Mouse (Mus musculus) heart, embryonic 15.5 days (tissue): ENCODE data around the gene Tmem114. TPM values are rescaled to one million over a fixed set of nuclear protein-coding genes. Genes with fewer than 3 reads are reported as not detected.

Experiments
- ATAC-seq: fragments of 200-750 bp; cut with Nextera tagmentation; replicated peaks from 2 replicates; pipeline ENCODE4 v1.8.0; 2017; ENCODE audit warnings: low read depth, moderate TSS enrichment; ENCODE audit not compliant: insufficient number of reproducible peaks, insufficient read depth, low FRiP score
- H3K27ac ChIP-seq: fragments of 300-500 bp; sonication (generic); 2 replicates; pipeline ENCODE4 v1.5.1; 2015; ENCODE audit warnings: mild to moderate bottlenecking, inconsistent platforms
- H3K27me3 ChIP-seq: fragments of 300-500 bp; sonication (generic); 2 replicates; pipeline ENCODE4 v1.6.1; 2015; ENCODE audit warnings: inconsistent platforms
- H3K36me3 ChIP-seq: fragments of 300-500 bp; sonication (generic); 2 replicates; pipeline ENCODE4 v1.6.1; 2015; ENCODE audit warnings: mild to moderate bottlenecking, inconsistent platforms
- H3K4me1 ChIP-seq: fragments of 300-500 bp; sonication (generic); replicated peaks from 2 replicates; pipeline ENCODE4 v1.6.1; 2015; ENCODE audit warnings: inconsistent platforms
- H3K4me2 ChIP-seq: fragments of 300-500 bp; sonication (generic); 2 replicates; pipeline ENCODE4 v1.6.1; 2015; ENCODE audit warnings: inconsistent platforms, mild to moderate bottlenecking, moderate library complexity
- H3K4me3 ChIP-seq: fragments of 300-500 bp; sonication (generic); 2 replicates; pipeline ENCODE4 v1.5.1; 2015; ENCODE audit warnings: mild to moderate bottlenecking, inconsistent platforms
- H3K9ac ChIP-seq: fragments of 300-500 bp; sonication (generic); 2 replicates; pipeline ENCODE4 v1.6.1; 2015; ENCODE audit warnings: mild to moderate bottlenecking, inconsistent platforms
- H3K9me3 ChIP-seq: fragments of 300-500 bp; sonication (generic); replicated peaks from 2 replicates; pipeline ENCODE4 v1.6.1; 2016; ENCODE audit warnings: inconsistent platforms
- WGBS: fragments of 180-500 bp; shearing (Covaris S2); methylation state at CpG from one replicate; pipeline ENCODE4 v1.1.7; 2015; ENCODE audit warnings: mixed read lengths; 5-methylcytosine and 5-hydroxymethylcytosine counted together
- polyA plus RNA-seq: library from polyadenylated mRNA; unstranded; fragments of >200 nt; fragmentation: Nextera tagmentation; extraction: Ambion mirVana; gene quantifications from 2 replicates; pipeline ENCODE4 v1.2.1, GENCODE M21; 2015

Tmem114 gene
- polyA plus RNA-seq, 1 experiment from 2014 or later, result not detected

DNA sequence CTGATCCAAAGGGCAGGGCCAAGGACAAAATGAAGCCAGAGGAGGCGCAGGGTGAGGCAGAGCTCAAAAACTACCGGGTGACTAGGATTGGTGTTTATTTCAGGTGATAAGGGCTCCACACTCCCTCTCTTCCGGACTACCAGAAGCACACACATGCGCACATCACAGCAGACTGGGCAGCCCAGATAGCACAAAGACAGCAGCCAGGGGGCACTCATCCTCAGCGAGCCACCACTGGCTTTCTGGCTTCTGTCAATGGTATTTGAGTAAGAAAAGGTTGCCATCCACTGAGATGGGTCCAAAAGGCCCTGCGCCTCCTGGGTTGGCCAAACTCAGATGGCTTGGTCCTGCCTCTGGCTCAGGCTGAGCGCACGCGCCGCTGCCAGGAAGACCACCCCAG is 15.7 kb downstream of the Tmem114 start:
- Histone ChIP-seq H3K4me3 (no peak overlapping the region), H3K36me3 (no peaks in the 10 kb centered on the region), H3K4me2 (0 out of 2 replicates have a peak overlapping the region, but pooled peaks have one; percentile 20), H3K4me1 (no peaks in the 10 kb centered on the region; the same call in 1 of the 2 replicates), H3K9ac (no peak overlapping the region), H3K27ac (no peak overlapping the region), H3K9me3 (no peaks in the 10 kb centered on the region), H3K27me3 (peaks cover 53% of the 10 kb centered on the region)
- ATAC-seq, result no peak
- 14% methylated on average over 10 of the region's 10 CpGs for WGBS

DNA sequence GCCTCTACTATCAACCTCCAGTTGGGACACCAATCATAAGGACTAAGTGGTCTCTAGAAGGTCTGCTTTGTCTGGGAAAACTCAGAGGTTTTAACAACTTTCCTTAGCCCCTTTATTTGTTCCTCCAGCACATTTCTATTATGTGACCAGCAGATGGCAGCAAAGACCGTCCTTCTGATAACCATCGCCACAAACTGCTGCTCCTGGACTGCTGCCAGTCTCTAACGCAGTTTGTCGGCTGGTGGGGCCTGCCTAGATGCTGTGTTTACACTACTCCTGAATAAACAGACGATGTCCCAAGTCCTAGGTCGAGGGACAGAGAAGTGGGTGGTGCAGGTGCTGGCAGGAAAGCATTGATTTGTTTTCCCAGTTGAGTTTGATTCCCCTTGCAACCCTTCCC is 18.2 kb downstream of the Tmem114 start:
- Histone ChIP-seq H3K27me3 (peaks cover 38% of the 10 kb centered on the region), H3K4me1 (no peaks in the 10 kb centered on the region; the same call in 1 of the 2 replicates), H3K27ac (no peak overlapping the region), H3K36me3 (no peaks in the 10 kb centered on the region), H3K9me3 (no peaks in the 10 kb centered on the region), H3K4me2 (no peak overlapping the region), H3K9ac (no peak overlapping the region), H3K4me3 (no peak overlapping the region)
- WGBS, result under 1% methylated on average over 6 of the region's 6 CpGs
- ATAC-seq, result no peak

DNA sequence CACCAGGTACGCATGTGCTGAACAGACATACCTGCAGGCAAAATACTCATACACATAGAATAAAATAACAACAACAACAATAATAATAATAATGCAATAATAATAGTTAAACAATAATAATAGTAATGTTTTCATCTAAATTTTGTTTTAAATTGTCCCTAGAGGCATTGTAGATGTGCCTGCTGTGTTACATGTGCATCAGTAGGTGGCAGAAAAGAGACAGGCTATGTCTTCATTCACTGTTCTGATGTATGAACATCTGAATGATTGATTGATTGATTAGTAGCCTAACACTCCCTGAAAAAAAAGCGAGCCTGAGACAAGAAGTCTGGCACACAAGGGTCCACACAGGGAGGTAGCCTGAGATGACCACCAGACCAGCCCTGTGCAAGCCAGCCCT is 22.3 kb downstream of the Tmem114 start:
- H3K27ac ChIP-seq, result no peak overlapping the region
- no peak overlapping the region for H3K4me3 ChIP-seq
- 62% methylated on average over 2 of the region's 2 CpGs for WGBS
- peaks cover 12% of the 10 kb centered on the region for H3K27me3 ChIP-seq
- H3K4me1 ChIP-seq, result no peaks in the 10 kb centered on the region
- no peaks in the 10 kb centered on the region for H3K36me3 ChIP-seq
- H3K4me2 ChIP-seq, result no peak overlapping the region
- ATAC-seq, result no peak
- no peaks in the 10 kb centered on the region for H3K9me3 ChIP-seq
- H3K9ac ChIP-seq, result no peak overlapping the region

DNA sequence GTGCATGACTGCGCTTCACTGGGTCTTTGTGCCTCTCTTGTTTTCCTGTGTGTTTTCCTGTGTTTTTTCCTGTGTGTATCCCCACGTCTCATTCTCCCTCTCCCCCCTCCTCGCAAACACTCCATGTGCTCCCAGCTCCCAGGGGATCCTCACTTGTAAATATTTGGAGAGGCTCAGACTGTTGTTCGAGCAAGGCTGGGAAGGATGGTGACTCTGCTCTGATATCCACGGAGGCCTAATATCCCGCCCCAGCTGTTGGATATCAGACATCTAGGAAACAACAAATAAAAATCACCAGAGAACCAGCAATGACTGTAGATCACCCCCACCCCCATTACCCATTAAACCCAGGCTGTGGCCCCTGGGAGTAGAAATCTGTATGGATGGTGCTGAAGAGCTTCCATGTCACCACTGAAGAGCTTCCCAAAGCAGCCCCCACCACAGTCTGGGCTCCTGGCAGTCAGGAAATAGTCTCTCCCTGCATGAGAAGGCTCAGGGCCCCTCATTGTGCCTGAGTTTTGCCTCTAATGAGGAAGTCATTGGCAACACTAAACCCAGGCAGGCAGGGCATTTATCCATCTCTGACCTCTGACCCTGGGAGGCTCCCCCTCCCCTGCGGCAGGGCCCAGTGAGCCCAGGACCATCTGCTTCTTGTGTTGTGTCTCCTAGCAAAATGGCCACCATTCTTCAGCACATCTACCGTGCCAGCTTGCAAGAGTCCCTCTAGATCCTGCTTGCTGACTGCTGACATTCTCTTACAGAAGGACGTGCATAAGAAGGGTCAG is 23.6 kb downstream of the Tmem114 start:
- H3K4me2 ChIP-seq, result no peak overlapping the region
- no peak overlapping the region for H3K27ac ChIP-seq
- WGBS, result 67% methylated on average over 9 of the region's 9 CpGs
- H3K36me3 ChIP-seq, result no peaks in the 10 kb centered on the region
- H3K9me3 ChIP-seq, result no peaks in the 10 kb centered on the region
- no peak overlapping the region for H3K4me3 ChIP-seq
- no peak overlapping the region for H3K9ac ChIP-seq
- no peak for ATAC-seq
- H3K27me3 ChIP-seq, result peaks cover 12% of the 10 kb centered on the region
- no peaks in the 10 kb centered on the region for H3K4me1 ChIP-seq

DNA sequence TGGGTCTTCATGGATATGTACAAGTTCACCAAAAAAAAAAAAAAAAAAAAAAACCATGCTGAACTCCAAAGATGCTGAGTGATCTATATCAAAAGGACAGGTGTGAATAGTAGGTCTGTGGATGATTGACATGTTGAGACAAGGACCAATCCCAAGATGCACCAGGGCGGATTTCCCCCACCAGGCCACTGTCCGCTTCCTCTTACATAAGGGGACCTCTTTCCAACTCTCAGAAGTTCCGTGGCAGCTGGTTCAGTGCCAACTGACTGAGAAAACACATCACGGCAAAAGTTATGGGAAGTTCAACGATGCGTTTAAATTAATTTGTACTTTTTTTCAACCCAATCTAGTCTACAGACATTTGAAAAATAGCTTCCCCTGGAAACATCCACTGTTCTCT is 25.1 kb downstream of the Tmem114 start:
- Histone ChIP-seq H3K27ac (no peak overlapping the region), H3K4me3 (no peak overlapping the region), H3K9me3 (no peaks in the 10 kb centered on the region), H3K9ac (no peak overlapping the region), H3K4me1 (no peaks in the 10 kb centered on the region), H3K36me3 (no peaks in the 10 kb centered on the region), H3K4me2 (no peak overlapping the region), H3K27me3 (peaks cover 7% of the 10 kb centered on the region)
- no peak for ATAC-seq
- 65% methylated on average over 6 of the region's 6 CpGs for WGBS

DNA sequence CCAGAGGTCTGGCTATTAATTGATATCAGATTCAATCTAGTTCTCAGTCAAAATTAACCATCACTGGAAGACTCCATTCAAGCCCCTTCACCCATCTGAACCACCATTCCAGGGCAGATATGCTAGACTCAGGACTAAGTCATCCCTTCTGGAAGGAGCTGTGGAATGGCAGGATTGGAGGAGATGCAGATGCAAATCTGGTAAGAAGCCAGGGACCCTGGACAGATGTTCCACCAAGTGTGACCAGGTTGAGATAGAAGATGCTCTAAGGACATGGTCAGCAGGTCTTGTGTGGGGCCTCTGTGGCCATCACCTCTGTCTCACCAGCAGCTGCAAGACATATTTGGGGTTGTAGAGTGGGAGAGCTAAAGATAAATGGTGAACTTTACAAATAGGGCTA is 30.0 kb downstream of the Tmem114 start:
- Histone ChIP-seq H3K4me1 (no peaks in the 10 kb centered on the region), H3K27ac (no peak overlapping the region), H3K4me3 (no peak overlapping the region), H3K4me2 (no peak overlapping the region), H3K9me3 (no peaks in the 10 kb centered on the region), H3K9ac (no peak overlapping the region), H3K36me3 (no peaks in the 10 kb centered on the region), H3K27me3 (no peaks in the 10 kb centered on the region)
- ATAC-seq, result no peak

DNA sequence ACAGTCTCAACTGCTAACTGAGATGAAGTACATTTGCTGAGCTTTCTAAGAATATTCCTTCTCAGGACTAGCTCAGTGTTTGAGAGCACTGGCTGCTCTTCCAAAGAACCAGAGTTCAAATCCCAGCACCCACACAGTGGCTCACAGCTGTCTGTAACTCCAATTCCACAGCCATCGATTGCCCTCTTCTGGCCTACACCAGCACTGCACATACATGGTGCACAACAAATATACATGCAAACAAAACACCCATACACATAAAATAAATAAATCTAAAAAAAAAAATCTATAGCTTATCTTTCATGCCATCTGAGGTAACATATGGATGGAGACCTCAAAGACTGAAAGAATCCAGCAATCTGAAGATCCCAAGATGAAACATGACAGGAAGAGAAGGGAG is 36.4 kb downstream of the Tmem114 start:
- Histone ChIP-seq H3K4me3 (no peak overlapping the region), H3K4me1 (no peaks in the 10 kb centered on the region), H3K27me3 (no peaks in the 10 kb centered on the region), H3K9me3 (no peaks in the 10 kb centered on the region), H3K9ac (no peak overlapping the region), H3K4me2 (no peak overlapping the region), H3K27ac (no peak overlapping the region), H3K36me3 (no peaks in the 10 kb centered on the region)
- 82% methylated on average over 1 of the region's 1 CpGs for WGBS
- no peak for ATAC-seq

DNA sequence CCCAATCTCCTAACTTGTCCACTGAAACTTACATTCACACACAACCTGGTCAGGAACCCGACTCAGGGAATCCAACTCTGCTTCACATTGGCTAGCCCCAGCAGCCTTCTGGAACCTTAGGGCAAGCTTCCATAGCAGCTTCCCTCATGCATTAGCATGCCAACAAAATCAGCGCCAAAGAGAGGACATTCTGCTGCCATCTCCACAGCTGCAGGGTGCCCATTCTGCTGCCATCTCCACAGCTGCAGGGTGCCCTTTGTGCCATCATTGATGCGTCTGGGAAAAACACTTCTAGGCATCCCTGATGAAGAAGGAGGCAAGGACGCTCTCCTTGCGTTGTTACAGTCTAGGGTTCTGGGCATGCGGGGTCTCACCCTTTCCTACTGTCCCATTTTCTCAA is 38.5 kb downstream of the Tmem114 start:
- WGBS, result 70% methylated on average over 6 of the region's 6 CpGs
- no peak overlapping the region for H3K4me2 ChIP-seq
- no peaks in the 10 kb centered on the region for H3K9me3 ChIP-seq
- no peaks in the 10 kb centered on the region for H3K27me3 ChIP-seq
- no peak overlapping the region for H3K27ac ChIP-seq
- H3K4me1 ChIP-seq, result no peaks in the 10 kb centered on the region
- no peak for ATAC-seq
- H3K4me3 ChIP-seq, result no peak overlapping the region
- no peaks in the 10 kb centered on the region for H3K36me3 ChIP-seq
- H3K9ac ChIP-seq, result no peak overlapping the region

DNA sequence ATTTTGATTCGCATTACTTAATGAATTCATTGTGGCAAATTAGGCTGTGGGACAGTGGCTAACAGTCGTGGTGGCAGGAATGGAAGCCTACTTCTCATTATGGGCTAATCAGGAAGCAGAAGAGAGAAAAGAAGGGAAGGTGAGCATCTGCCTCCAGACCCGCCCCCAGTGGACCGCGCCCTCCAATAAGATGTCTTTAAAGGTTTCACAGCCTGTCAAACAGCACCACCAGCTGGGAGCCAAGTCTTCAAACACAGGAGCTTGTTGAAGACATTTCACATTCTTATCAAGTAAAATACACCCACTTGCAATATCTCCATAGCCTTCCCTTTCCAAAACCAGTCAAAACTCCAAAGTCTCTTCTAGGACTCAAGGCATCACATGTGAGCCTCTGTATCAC is 39.3 kb downstream of the Tmem114 start:
- H3K4me2 ChIP-seq, result no peak overlapping the region
- H3K27me3 ChIP-seq, result no peaks in the 10 kb centered on the region
- no peak overlapping the region for H3K9ac ChIP-seq
- no peak overlapping the region for H3K27ac ChIP-seq
- 49% methylated on average over 5 of the region's 5 CpGs for WGBS
- H3K36me3 ChIP-seq, result no peaks in the 10 kb centered on the region
- H3K4me1 ChIP-seq, result no peaks in the 10 kb centered on the region
- ATAC-seq, result no peak
- H3K9me3 ChIP-seq, result no peaks in the 10 kb centered on the region
- no peak overlapping the region for H3K4me3 ChIP-seq

DNA sequence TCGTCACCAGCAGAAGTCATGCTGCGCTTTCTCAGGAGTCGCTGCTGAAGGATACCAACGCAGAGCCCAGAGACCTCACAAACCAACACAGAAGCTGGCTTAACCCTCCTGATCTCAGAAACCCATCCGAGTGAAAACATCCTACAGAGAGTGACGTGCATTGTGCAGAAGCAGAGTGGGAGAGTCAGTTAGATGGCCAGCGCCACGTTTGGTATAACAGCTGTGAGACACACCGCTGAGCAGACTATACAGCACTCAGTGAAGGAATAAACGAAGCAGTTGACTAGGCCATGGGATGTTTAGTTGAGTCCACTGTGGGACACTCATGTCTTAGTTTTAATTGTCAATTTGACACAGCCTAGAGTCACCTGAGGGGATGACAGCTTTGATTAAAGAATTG is 40.2 kb downstream of the Tmem114 start:
- Histone ChIP-seq H3K4me2 (no peak overlapping the region), H3K4me3 (no peak overlapping the region), H3K4me1 (no peaks in the 10 kb centered on the region), H3K9me3 (no peaks in the 10 kb centered on the region), H3K27me3 (no peaks in the 10 kb centered on the region), H3K9ac (no peak overlapping the region), H3K27ac (no peak overlapping the region), H3K36me3 (no peaks in the 10 kb centered on the region)
- no peak for ATAC-seq
- 72% methylated on average over 10 of the region's 10 CpGs for WGBS

DNA sequence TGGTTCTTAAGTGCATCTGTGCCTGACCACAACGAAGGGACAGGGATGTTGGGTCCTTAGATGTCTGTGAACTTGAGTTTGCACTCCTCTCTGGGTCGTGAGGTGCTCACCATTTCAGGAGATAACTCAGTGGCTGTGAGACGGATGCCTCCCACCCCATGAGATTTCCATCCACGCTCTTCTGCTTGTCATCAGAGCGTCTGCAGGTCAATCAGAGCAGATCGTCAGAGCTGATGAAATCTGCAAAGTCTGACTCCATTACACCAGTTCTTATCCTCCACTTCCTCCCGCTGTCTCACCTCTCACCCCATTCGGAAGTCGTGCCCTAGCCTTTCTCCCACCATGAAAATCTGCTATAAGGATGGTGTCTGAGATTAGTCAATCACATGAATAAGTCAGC is 41.5 kb downstream of the Tmem114 start:
- no peaks in the 10 kb centered on the region for H3K4me1 ChIP-seq
- no peaks in the 10 kb centered on the region for H3K9me3 ChIP-seq
- WGBS, result 67% methylated on average over 9 of the region's 9 CpGs
- H3K4me2 ChIP-seq, result no peak overlapping the region
- no peak overlapping the region for H3K9ac ChIP-seq
- H3K27ac ChIP-seq, result no peak overlapping the region
- no peaks in the 10 kb centered on the region for H3K36me3 ChIP-seq
- ATAC-seq, result no peak
- no peak overlapping the region for H3K4me3 ChIP-seq
- H3K27me3 ChIP-seq, result no peaks in the 10 kb centered on the region

DNA sequence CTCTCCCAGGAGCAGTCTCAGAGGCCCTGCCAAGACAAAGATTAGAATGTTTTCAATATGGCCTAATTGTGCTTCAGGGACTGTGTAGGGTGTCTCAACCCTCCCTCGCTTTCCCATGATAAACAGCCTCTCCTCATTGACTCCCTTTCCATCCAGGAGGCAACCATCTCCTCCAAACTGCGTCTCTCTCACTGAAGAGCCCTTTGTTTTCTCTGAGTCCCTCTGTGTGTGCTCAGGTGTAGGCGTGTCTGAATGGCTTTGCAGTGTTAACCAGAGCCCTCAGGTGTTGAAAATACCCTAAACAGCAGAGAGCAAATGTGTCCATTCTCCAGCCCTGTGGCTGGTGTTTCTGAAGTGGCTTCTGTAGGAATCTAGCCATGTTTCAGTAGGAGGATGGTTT is 61.9 kb downstream of the Tmem114 start:
- H3K9me3 ChIP-seq, result no peaks in the 10 kb centered on the region
- no peaks in the 10 kb centered on the region for H3K4me1 ChIP-seq
- WGBS, result 57% methylated on average over 3 of the region's 3 CpGs
- no peaks in the 10 kb centered on the region for H3K27me3 ChIP-seq
- no peaks in the 10 kb centered on the region for H3K36me3 ChIP-seq
- no peak for ATAC-seq
- H3K9ac ChIP-seq, result no peak overlapping the region
- H3K4me2 ChIP-seq, result no peak overlapping the region
- no peak overlapping the region for H3K27ac ChIP-seq
- no peak overlapping the region for H3K4me3 ChIP-seq
